Mouse (Mus musculus) embryo, embryonic 9.5 days (tissue): Measurements from ENCODE around the gene H2al1m.
"Not testable (repeated sequence)": the region's sequence is repeated elsewhere in the genome, so short reads cannot be mapped to it uniquely, and the experiment has no call there.

Experiments
- DNase-seq: peaks from one replicate; pipeline ENCODE4 v3.0.0-alpha.2; 2017; ENCODE audit errors: extremely low spot score

The H2al1m gene

DNA sequence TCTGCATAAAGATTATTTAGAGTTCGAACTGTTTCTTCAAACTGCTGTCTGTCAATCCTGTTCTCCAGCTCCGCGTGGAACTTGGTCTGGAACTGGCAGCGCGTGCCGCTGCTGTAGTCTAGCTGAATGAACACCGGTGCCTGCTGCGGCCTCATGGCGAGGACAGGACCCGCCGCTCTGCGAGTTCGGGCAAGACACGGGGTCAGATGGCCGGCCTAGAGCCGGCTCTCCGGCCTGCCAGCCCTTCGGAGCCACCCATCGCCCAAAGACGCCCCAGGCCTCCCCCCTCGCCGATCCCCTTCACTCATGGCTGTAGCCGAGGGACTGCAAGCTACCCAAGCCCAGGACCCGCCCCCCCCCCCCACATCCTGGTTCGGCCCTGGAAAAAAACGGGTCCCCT lies 44.4 kb downstream of the H2al1m start:
- not testable (repeated sequence) for DNase-seq

DNA sequence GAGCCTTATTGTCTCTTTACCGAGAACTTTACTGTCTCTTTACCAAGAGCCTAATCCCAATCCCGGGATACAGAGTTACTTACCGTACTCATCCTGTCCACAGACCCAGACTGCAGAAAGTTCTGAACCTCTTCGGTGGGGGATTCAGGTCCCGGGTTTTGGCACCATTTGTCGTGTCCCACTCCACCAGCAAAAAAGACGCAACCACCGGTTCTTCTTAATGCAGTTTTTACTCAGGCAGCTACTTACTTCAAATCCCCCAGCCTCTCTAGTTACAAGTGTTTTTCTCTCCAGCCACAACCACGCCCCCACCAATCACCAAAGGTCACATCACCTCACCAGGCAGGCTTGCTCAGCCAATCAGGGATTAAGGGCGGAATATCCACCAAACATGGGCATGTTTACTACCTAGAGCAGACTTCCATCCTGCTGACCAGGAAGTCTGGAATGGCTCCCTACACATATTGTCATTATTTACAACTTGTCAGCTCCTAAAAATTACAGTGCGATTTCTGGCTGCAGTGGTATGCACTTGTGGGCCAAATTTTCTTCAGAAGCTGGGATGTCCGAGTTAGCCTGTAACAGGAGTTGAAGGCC lies 48.9 kb downstream of the H2al1m start:
- not testable (repeated sequence) for DNase-seq

DNA sequence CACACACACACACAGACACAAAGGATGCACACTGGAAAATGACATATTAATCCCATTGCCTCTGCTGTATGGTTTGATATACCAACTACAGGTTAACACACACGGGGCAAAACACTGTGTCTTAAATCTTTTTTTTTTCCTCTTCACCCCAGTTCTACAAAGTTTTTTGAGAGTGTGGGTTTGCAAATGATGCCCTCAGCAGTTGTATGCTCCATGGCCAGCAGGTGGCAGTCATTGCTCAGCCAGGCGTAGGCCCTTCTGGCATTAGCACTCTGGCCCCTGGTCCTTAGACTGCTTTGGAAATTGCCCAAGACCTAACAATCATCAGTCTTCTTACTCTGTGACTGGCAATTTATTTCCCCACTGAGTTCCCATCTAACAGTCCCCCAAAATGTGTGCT lies 49.5 kb downstream of the H2al1m start:
- DNase-seq = not testable (repeated sequence)
